Mouse (Mus musculus) left cerebral cortex, adult 11 months (tissue): Measurements from ENCODE around the gene Srrt.

Source experiments
- DNase-seq: peaks from one replicate; pipeline ENCODE4 v3.0.0; 2022; ENCODE audit warnings: low spot score

The Srrt gene

DNA sequence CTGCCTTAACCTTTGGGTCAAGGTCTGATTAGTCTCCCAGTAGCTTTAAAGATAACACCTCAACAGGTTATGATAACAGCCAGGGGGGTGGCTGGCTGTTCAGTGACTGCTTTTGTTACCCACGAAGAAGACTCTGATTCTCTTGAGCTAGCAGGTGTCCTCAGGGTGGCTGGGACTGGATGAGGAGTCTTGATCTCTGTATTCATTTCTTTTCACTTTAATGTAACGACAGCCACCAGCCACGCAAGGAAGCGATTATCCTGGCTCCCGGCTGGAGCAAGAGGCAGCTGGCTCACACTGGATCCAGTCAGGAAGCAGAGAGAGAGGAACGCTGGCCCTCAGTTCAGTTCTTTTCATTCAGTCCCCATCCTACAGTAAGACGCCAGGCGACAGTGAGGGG, 29.7 kb upstream of the Srrt start:
- DNase-seq: no peak

DNA sequence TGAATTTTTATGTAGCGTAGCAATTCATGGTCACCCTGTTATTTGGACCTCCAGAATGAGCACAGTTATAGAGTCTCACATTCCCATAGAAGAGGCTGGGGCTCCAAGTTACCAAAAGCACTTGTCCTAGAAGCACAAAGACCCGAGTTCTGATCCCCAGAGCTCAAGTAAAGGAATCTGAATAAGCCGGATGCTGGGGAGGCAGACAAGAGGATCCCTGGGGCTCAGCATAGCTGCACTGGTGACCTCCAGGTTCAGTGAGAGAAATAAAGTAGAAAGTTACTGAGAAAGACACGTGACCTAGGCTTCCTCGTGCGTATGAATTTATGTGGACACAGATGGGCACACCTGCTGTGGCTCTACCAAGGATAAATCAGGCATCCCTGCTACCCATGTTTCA, 27.6 kb upstream of the Srrt start:
- DNase-seq: no peak

DNA sequence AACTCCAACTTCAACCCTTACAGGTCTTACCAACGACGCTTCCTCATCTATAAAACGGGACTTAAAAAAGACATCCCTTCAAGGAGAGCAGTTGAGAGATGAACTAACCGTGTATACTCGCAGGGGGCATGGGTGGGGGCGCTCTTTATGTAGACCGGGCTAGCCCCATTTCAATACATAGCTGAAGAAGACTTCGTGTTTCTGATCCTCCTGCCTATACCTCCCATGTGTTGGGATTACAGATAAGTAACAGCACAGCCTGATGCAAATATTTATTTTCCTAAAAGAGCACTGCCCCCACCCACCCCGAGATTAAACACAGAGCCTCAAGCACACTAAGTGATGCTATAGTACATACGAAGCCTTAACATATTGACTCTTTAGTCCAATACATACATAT, 26.8 kb upstream of the Srrt start:
- DNase-seq: no peak

DNA sequence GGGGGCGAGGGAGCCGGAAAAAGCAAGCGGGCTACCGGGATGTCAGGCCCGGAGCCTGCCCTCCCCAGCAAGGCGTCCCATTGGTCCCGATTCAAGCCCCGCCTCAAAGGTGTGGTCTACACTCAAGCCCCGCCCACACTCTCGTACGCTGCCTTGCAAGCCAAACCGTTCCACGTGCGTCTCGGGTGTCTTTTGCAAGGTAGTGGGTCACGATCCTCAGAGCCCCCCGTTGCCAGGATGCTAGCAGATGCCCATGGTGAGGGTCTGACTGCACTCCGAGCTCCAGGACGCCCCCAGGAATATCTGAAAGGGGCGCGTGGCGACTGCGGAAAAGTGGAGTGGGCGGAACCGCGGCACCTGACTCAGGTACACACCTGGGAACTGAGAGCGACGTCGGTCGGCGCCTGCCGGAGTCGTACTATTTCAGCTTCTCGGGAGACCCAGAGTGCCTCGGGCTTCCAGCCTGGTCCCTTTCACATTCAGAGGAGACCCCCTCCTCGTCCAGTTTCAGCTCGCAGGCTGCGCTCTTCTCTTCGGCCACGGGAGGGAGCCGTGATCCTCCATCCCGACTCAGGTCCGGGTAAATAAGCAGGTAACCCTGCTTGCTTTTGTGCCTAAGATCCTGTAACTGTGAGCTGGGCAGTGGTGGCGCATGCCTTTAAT, 26.2 kb upstream of the Srrt start, which contains the start of gene Slc12a9:
Gene Slc12a9 (minus strand): TSS at position 86 of the 663 bp plus-strand sequence.
- peak; percentile 93 for DNase-seq

DNA sequence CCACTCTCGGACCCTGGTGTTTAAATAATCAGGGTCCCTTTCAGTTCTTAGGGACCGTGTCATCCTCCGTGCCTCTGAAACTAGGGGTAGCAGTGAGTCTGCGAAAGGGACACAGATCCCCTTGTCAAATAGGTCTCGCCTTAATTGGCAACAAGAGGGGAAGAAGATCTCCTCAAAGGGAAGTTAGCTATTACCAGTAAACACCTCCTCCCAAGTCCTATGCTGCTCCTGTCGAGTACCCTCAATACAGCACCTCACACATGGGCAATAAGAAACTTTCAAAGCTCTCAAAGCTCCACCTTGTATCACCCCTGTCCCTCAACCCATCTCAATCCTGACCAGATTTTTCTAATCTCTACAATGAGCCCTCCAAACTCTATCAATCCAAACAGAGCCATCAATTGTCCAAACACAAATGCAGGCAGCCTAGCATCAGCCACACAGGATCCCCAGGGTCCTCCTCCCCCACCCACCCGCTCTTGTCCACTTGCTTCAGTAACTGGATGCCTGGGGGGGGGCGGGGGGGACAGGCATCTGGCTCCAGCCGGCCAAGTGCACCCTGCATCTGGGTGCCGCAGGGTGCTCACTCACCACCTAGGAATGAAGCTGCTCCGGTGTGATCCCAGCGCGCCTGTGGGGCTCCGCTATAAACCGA, 25.5 kb upstream of the Srrt start:
- DNase-seq: no peak

DNA sequence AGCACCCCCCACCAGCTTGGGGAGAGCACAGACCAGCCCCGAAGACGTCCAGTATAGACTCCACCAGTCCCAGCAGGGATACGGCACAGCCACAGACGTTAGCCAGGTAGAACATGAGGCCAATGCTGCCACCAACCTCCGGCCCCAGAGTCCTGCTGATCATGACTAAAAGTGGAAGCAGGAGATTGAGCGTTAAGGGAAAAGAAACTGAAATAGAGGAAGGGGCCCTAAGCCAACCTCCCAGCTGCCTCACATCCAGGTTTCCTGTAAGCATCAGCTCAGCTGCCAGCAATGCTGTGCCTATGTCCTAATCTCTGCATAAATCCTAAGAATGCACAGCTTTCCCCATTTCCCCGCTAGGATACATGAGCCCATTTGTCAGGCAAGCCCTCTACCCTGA, 23.4 kb upstream of the Srrt start:
- DNase-seq: no peak

DNA sequence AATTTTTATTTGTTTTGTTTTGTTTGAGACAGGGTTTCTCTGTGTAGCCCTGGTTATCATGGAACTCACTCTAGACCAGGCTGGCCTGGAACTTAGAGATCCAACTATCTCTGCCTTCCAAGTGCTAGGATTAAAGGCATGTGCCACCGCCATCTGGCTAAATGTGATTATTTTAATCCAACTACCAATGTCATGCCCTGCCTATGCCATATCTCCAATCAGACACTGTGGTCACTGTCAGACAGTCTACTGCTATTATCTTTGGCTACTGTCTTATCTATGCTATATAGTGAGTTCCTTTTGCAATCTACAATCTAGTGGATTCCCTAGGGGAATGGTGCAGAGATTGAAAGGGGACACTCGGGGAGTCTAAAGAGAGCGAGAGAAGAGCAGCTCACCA, 13.5 kb upstream of the Srrt start:
- DNase-seq: no peak

DNA sequence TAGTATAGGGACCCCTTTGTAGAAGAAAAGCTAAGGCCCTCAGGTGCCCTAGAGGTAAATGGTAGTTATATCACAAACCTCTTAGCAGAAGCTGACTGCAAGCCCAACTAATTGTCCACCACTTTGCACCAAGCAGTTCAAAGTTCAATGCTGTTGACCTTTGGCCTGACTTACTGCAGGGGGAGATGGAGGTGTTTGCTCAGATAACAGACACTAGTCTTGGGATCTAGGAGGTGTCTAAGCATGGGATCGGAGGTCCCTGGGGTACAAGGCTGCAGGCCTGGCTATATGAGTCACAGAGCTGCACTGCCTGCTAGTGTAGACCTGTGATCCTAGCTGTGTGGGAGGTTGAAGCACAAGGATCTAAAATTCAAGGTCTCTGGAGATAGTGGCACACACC, 11.1 kb upstream of the Srrt start:
- no peak for DNase-seq

DNA sequence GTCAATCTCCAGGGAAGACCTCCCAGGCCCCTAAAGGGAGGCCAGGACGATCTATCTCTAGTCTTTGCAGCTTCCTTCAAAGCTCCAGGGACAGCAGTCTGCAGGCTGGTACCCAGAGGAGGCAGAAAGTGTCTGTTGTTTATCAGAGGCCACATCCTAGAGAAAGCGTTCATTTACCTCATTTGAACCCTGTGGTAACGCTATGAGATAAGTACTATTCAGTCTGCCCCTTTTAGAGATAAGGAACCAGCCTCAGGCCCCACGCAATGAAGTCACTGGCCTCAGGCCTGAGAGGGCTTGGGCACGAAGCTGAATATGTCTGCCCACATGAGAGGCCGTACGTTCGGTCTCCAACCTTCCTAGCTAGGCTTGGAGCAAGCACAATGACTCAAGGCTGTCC, 9.9 kb upstream of the Srrt start:
- no peak for DNase-seq

DNA sequence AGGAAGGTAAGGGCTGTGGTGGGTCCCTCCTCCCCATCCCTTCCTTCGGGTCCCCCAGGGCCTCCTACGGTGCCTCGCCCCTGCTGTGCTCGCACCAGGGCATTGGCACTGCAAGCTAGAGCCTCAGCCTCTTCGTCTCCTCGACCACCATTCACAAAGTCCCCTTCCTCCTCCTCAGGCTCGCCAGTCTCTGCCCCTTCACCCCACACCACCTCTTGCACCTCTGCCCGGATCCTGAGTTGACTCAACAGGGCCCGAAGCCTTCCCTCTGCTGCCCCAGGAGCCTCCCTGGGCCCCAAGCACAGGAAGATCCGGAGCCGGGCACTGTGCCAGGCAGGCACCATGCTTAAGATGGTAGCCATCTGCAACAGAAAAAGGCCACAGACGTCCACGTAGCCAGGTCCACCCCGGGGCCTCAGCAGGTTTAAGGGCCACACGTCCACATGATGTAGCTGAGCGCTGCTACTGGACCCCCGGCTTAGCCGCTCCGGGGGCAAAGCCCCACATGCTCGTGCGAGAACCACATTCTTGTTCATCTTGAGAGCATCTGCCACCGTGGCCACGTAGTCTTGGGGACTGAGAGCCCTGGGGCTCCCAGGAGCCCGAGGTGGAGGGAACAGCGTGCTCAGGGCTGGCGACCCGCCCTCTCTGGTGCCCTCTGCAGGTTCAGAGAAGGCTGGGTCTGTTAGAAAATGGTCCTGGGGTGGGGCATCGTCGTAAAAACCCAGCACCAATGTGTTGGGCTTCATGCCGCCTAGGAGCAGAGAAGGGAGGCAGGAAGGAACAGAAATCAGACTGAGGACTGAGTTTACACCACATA, 7.8 kb upstream of the Srrt start:
- no peak for DNase-seq

DNA sequence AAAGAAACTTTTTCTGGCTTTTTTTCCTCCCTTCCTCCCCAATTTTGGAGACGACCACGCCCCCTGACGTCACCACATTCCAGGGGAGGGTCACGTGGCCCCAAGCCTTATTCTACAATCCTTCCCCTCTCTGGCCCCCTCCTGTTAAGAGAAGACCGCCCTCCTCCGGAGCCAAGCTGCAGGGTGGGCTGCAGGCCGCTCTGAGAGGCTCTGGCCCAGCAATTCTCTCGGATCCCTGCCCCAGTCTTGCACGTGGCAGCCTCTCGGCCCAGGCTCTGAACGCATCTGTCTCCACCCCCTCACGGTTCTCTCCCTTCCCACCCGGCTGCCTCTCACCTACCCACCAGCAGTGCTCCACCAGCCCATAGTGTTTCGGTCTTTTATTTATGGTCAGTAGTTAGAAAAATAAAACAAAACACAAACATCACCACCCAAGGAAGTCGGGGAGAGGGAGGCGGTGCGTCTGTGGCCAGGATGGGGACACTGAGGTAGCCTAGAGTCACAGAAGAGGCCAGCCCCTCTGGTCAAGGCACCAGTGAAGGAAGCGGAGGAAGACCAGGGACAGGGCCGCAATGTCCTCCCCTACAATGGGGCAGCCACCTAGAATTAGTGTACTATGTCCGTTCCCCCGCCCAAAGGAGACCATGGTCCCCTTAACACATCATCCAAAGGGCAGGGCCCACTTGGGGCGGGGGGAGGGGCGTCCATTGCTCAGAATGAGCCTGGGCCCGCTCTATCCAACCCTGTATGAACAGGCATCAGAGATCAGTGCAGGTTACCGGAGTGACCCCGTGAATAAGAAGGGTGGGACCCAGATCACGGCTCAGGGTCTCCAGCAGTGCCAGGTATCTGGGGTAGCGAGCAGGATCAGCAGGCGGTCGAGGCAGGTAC, 7.0 kb upstream of the Srrt start, which contains the start of gene Trip6:
Gene Trip6 (minus strand): TSS at position 212 of the 891 bp plus-strand sequence.
- DNase-seq: no peak

DNA sequence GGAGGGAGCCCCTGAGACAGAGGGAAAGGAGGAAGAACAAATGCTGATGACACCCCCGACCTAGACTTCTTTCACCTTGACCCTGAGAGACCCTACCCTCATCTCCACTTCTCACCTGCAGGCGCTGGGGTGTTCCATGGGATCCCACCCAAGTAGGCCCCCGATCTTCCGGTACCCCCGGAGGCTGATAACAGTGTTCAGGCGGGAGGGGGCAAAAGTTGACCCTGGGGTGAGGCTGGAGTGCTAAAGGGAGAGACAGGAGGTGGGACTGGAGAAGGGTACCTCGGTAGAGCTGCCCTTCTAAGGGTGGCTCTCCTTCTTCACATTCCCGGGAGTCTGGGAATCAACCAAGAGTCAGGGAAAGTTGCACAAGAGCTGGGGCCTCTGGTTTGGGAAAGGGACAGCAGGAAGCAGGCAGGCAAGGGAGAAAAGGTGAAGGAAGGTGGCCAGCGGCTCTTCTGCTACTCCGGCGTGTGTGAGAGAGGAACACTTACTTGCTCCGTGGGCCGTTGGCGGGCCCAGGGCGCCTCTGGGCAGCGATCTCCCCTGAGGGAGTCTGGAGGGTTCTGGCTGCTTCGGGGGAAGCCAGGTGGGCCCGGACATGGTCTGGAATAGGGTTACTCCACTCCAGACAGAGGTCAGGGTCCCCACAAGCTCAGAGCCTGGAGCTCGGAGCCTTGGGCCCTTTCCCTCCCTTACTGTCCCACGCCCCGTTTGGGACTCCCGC, 6.2 kb upstream of the Srrt start:
- no peak for DNase-seq

DNA sequence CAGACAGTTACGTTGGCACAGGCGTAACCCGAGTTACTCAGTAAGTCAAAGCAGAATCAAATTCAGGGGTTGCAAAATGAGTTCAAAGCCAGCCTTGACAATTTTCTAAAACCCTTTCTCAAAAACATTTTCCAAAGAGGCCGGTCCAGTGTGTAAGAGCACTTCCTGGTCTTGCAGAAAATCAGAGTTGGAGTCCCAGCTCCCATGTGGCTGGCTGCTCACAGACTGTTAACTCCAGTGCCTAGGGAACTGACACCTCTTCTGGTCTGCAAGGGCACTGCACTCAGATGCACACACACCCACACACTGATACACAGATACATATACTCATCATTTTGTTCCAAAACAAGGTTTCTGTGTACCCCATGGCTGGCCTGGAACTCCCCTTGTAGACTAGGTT, 882 bp upstream of the Srrt start:
- DNase-seq: no peak

DNA sequence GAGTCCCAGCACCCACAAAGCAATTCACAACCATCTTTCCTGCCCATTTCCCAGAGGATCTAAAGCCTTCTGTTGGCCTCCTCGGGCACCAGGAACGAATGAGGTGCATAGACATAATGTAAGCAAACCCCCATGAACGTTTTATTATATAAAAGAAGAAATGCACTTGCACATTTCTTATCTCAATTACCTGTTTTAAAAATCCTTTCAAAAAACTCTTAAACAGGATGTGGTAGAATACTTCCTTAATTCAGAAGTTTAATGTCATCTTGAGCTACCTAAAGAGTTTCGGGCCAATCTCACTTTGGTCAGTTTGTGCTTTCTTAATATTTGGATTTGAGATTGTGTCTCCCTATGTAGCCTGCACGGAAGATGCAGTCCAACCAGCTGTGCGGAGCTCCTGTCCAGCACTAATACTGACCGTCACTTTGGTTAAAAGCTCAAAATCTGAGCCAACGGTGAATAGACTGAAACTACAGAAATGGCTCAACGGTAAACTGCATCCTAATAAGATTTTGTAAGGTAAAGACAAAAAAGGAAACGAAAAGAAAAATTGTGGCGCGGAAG, 952 bp downstream of the Srrt start:
- DNase-seq: no peak

DNA sequence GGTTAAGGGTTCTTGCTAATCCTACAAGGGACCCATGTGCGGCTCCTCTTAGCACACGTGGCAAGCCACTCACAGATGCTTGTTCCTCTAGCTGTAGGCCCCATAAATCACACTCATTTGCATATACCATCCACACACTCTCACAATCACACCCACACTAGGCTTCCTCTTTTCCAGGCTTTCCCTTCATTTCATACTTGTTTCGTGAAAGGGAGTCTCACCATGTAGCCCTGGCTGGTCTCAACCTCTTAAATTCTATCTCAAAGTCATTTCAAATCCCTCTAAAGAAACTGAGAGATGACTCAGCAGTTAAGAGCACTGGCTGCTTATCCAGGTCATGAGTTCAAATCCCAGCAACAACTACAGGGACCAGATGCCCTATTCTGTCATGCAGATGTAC, 1.7 kb downstream of the Srrt start:
- DNase-seq: no peak

DNA sequence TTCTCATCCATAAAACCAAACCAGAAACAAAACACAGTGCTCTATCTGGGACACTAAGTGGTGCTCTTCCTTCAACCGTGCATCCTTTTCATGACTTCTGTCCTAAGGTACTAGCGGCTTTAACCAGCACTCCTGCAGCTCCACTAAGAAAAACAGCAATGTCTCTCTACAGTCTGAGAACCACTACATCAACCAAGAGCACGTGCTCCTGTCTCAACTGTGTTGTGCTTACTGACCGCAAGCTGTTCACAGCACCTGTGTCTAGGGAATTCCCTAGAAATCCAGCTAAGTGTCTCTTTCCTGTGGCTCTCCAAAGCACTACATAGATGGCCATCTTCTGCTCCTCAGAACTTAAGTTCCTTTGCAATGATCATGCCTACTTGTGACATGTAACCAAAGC, 2.7 kb downstream of the Srrt start:
- no peak for DNase-seq

DNA sequence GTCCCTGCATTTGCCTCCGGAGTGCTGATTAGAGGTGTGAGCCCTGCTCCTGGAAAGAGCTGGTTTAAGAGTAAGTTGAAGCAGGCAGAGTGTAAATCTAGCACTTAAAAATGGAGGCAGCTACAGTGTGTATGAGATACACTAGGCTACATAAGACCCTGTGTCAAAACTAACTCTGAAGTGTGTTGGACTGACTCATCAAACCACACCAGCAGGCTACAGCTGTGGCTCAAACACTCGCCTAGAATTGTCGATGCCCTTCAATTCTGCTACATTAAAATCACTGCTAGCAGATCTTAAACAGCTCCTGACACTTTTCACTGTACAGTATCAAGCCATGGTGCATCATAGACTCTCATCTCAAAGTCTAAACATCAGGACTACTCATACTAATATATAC, 3.3 kb downstream of the Srrt start:
- no peak for DNase-seq

DNA sequence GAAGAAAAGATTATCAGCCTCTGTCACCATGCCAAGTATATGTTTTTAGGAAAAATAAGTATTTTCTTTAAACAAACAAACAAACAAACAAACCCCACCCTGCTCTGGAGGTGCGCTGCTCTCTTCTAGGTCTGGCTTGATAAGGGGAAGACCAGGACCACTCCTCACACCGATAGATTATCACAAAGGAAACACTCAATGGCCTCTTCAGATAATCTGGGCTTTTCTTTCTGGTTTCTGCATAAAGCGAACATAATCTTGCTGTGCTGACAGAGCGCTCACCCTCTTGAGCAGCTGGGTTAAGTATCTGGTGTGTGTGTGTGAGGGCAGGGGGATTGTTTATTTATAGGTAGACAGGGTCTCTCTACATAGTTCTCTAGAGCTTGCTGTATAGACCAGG, 3.9 kb downstream of the Srrt start:
- no peak for DNase-seq

DNA sequence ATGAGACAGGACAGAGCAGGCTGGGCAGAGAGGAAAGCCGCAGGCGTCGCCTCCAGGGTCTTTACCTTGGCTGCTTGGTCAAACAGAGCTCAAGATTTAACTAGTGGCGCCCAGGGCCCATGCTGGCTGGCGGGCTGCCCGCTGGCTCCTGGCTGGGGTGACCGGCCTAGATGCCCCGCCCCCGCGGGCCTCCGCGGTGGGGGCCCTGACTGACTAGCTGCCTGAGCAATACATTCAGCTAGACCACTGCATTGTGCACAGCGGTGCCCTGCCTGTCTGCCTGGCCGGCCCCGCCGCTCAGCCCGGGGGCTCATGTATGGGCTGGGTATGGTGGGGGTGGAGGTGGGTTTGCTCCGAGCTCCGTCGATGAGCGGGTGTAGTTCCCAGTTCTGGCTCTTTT, 6.2 kb downstream of the Srrt start:
- no peak for DNase-seq

DNA sequence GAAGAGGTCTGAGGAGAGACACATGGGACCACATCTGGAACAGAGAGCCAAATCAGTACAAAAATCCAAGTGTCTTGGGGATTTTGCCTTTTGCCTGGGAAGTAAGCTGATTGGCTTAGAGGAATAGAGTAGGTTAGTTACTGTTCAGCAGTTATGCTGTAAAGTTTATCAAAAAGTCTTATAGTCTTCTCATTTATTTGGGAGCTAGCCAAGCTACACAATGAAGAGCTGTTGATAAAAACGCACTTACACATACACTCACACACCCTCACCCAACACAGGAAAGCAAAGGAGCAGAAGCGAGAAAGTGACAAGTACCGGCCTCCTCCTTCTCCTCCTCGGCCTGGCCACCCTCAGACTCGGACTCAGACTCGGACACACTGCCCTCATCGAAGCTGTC, 8.2 kb downstream of the Srrt start:
- no peak for DNase-seq

DNA sequence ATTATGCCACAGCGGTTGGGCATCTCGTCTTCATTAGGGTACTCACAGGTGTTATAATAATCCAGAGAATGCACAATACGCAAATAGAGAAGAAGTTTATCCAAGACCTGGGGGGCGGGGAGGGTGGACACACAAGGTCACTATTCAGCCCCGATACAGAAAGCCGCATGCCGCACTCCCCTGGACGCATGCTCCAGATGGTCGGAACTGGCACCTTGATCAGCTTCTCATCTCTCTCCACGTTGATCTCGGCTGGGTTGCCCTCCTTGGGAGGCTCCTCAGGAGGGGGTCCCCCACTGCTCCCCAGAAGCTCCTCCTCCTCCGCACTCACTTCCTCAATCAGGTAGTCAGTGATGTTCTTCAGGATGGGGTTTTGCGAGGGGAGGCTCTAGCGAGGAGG, 10.3 kb downstream of the Srrt start:
- no peak for DNase-seq
